Mouse (Mus musculus): ENCODE data around the gene N4bp3. TPM values are rescaled to one million over a fixed set of nuclear protein-coding genes. Genes with fewer than 3 reads are reported as not detected.
"Not testable (repeated sequence)": the region's sequence is repeated elsewhere in the genome, so short reads cannot be mapped to it uniquely, and the experiment has no call there.

Gene N4bp3
- total and polyA plus RNA-seq, 3 experiments = 19.1 to 22.1 (median 21.2) TPM

DNA sequence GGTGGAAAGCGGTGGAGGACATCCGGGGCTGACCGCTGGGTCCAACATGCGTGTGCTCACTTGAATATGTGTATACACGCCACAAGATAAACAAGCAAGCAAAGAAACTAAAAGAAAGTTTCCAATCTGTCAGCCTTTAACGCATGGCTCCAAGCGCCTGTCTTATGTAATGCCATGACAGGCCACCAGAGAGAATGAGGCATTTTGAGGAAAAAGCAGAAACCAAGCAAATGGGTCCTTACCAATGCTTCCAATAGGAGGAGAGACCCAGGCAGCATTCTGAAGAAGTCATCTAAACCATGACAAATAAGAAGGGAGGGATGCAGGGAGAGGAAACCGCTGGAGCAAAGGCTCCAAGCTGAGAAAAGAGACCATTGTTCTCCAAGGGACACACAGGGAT is 36.4 kb downstream of the N4bp3 start:
- dilution Hi-C loops (cut with MboI; ENCODE audit: extremely low pct_ligation_motif_present, extremely low pct_unique_long_range_greater_than_20kb, low sequenced_read_pairs) = no loop called here

DNA sequence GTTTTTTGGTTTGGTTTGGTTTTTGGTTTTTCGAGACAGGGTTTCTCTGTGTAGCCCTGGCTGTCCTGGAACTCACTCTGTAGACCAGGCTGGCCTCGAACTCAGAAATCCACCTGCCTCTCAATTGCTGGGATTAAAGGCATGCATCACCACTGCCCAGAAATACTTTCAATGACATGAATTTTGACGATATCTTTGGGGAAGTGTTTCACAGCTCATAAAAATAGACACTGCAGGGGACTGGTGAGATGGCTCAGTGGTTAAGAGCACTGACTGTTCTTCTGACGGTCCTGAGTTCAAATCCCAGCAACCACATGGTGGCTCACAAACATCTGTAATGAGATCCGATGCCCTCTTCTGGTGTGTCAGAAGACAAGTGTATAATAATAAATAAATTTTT is 40.7 kb downstream of the N4bp3 start:
- H3K9me3 ChIP-seq (replicated peaks; ENCODE audit: low read length); DNase-seq (ENCODE audit: extremely low read depth); H3K27ac ChIP-seq (ENCODE audit: insufficient read depth, low read depth); H3K4me2 ChIP-seq (ENCODE audit: insufficient read depth, low read depth, poor library complexity, severe bottlenecking); H3K4me3 ChIP-seq (replicated peaks in 1 of 3; ENCODE audit: low read depth in 2 of 3, low read length in 2 of 3, poor library complexity in 1 of 3); H3K27me3 ChIP-seq (replicated peaks); H3K9ac ChIP-seq (ENCODE audit: insufficient read depth, low read depth); dilution Hi-C loops (cut with MboI; ENCODE audit: extremely low pct_ligation_motif_present, extremely low pct_unique_long_range_greater_than_20kb, low sequenced_read_pairs); H3K36me3 ChIP-seq (replicated peaks in 1 of 2; ENCODE audit: control insufficient read depth in 1 of 2, insufficient read depth in 1 of 2, low read length in 1 of 2): not testable (repeated sequence)
- Histone ChIP-seq H3K4me1 (ENCODE audit: control insufficient read depth in 1 of 2, insufficient read depth in 2 of 2) (peaks cover 4 to 23% of the 10 kb centered on the region in 2 experiments), H3K79me2 (replicated peaks; ENCODE audit: control insufficient read depth, extremely low read depth, insufficient read depth, poor library complexity, severe bottlenecking) (peaks cover 17% of the 10 kb centered on the region)
- in situ Hi-C loops (cut with MboI; ENCODE audit: low pct_ligation_motif_present, low pct_unique_long_range_greater_than_20kb, low sequenced_read_pairs) = loop anchor here (10.0 kb wide), 1 partner anchor 75 kb away; the partner anchor contains the start of gene 0610009B22Rik
- peak; percentile 58; the same call in 1 of the 2 replicates for TF ChIP-seq TBP (conservative IDR thresholded peaks at IDR 0.05; ENCODE audit: low read depth, low read length)

More for the DNA sequence above, 36.4 kb downstream of the N4bp3 start:
- no peak for DNase-seq (ENCODE audit: extremely low read depth)
- Histone ChIP-seq H3K36me3 (replicated peaks in 1 of 2; ENCODE audit: control insufficient read depth in 1 of 2, insufficient read depth in 1 of 2, low read length in 1 of 2) (no peaks in the 10 kb centered on the region), H3K79me2 (replicated peaks; ENCODE audit: control insufficient read depth, extremely low read depth, insufficient read depth, poor library complexity, severe bottlenecking) (no peaks in the 10 kb centered on the region; the same call in 1 of the 2 replicates), H3K4me3 (replicated peaks in 1 of 3; ENCODE audit: low read depth in 2 of 3, low read length in 2 of 3, poor library complexity in 1 of 3) (no peak overlapping the region), H3K9ac (ENCODE audit: insufficient read depth, low read depth) (no peak overlapping the region), H3K27ac (ENCODE audit: insufficient read depth, low read depth) (no peak overlapping the region), H3K4me2 (ENCODE audit: insufficient read depth, low read depth, poor library complexity, severe bottlenecking) (no peak overlapping the region), H3K9me3 (replicated peaks; ENCODE audit: low read length) (no peaks in the 10 kb centered on the region), H3K27me3 (replicated peaks) (no peaks in the 10 kb centered on the region), H3K4me1 (ENCODE audit: control insufficient read depth in 1 of 2, insufficient read depth in 2 of 2) (peaks cover 8 to 24% of the 10 kb centered on the region in 2 experiments)
- TF ChIP-seq MEF2A (IDR thresholded peaks at IDR 0.05; ENCODE audit: borderline replicate concordance, low read depth, low read length) (no peak), USF2 (conservative IDR thresholded peaks at IDR 0.05; ENCODE audit: low read depth, low read length) (no peak), MXI1 (IDR thresholded peaks at IDR 0.05; ENCODE audit: low read depth, low read length) (no peak), USF1 (IDR thresholded peaks at IDR 0.05; ENCODE audit: low read depth, low read length) (no peak), ZKSCAN1 (IDR thresholded peaks at IDR 0.05; ENCODE audit: borderline replicate concordance, low read depth, low read length) (no peak), RAD21 (IDR thresholded peaks at IDR 0.05; ENCODE audit: low read depth, low read length) (no peak), POLR2A (IDR thresholded peaks at IDR 0.05; ENCODE audit: low read depth, low read length) (no peak), KAT2A (IDR thresholded peaks at IDR 0.05; ENCODE audit: insufficient replicate concordance, low read length) (no peak), POLR2AphosphoS2 (IDR thresholded peaks at IDR 0.05; ENCODE audit: low read depth, low read length) (no peak), UBTF (IDR thresholded peaks at IDR 0.05; ENCODE audit: low read depth, low read length) (no peak), TCF12 (IDR thresholded peaks at IDR 0.05; ENCODE audit: low read depth, low read length) (no peak), ELF1 (IDR thresholded peaks at IDR 0.05; ENCODE audit: low read depth, low read length) (no peak)
- in situ Hi-C loops (cut with MboI; ENCODE audit: low pct_ligation_motif_present, low pct_unique_long_range_greater_than_20kb, low sequenced_read_pairs) = loop anchor here (10.0 kb wide), 1 partner anchor 71 kb away; the partner anchor contains the start of gene 0610009B22Rik
